Mouse (Mus musculus) heart, embryonic 16.5 days (tissue): ENCODE results near the gene Phlda1. TPM values are rescaled to one million over a fixed set of nuclear protein-coding genes. Genes with fewer than 3 reads are reported as not detected.

Experiments
- ATAC-seq: fragments of 200-750 bp; cut with Nextera tagmentation; replicated peaks from 2 replicates; pipeline ENCODE4 v1.8.0; 2017; ENCODE audit warnings: moderate number of reproducible peaks; ENCODE audit not compliant: insufficient read depth, low FRiP score; ENCODE audit errors: extremely low read depth
- H3K27ac ChIP-seq: fragments of 300-500 bp; sonication (generic); 2 replicates; pipeline ENCODE4 v1.5.1; 2014; ENCODE audit warnings: mild to moderate bottlenecking, low read length, control low read depth, moderate library complexity
- H3K27me3 ChIP-seq: fragments of 300-500 bp; sonication (generic); 2 replicates; pipeline ENCODE4 v1.6.1; 2014; ENCODE audit warnings: low read length, mixed read lengths; ENCODE audit not compliant: control insufficient read depth, insufficient read depth
- H3K36me3 ChIP-seq: fragments of 300-500 bp; sonication (generic); 2 replicates; pipeline ENCODE4 v1.6.1; 2014; ENCODE audit not compliant: control insufficient read depth, insufficient read depth
- H3K4me1 ChIP-seq: fragments of 300-500 bp; sonication (generic); 2 replicates; pipeline ENCODE4 v1.6.1; 2014; ENCODE audit warnings: low read length, mixed read lengths; ENCODE audit not compliant: control insufficient read depth, insufficient read depth
- H3K4me2 ChIP-seq: fragments of 300-500 bp; sonication (generic); 2 replicates; pipeline ENCODE4 v1.6.1; 2014; ENCODE audit warnings: low read depth, mild to moderate bottlenecking, control low read depth, low read length
- H3K4me3 ChIP-seq: fragments of 300-500 bp; sonication (generic); 2 replicates; pipeline ENCODE4 v1.5.1; 2014; ENCODE audit warnings: mild to moderate bottlenecking, control low read depth, low read length
- H3K9ac ChIP-seq: fragments of 300-500 bp; sonication (generic); 2 replicates; pipeline ENCODE4 v1.6.1; 2014; ENCODE audit warnings: low read length, control low read depth
- H3K9me3 ChIP-seq: fragments of 300-500 bp; sonication (generic); replicated peaks from 2 replicates; pipeline ENCODE4 v1.6.1; 2016; ENCODE audit warnings: low read length; ENCODE audit not compliant: control insufficient read depth
- WGBS: fragments of 180-500 bp; shearing (Covaris S2); extraction: QIAGEN DNeasy Blood & Tissue Kit; methylation state at CpG from one replicate; pipeline ENCODE4 v1.1.7; 2014; 5-methylcytosine and 5-hydroxymethylcytosine counted together
- polyA plus RNA-seq: library from polyadenylated mRNA; unstranded; fragments of >200 nt; fragmentation: Nextera tagmentation; extraction: Ambion mirVana; gene quantifications from 2 replicates; pipeline ENCODE4 v1.2.1, GENCODE M21; 2015

Gene Phlda1
- 27.4 and 27.6 TPM in 2 replicates for polyA plus RNA-seq

DNA sequence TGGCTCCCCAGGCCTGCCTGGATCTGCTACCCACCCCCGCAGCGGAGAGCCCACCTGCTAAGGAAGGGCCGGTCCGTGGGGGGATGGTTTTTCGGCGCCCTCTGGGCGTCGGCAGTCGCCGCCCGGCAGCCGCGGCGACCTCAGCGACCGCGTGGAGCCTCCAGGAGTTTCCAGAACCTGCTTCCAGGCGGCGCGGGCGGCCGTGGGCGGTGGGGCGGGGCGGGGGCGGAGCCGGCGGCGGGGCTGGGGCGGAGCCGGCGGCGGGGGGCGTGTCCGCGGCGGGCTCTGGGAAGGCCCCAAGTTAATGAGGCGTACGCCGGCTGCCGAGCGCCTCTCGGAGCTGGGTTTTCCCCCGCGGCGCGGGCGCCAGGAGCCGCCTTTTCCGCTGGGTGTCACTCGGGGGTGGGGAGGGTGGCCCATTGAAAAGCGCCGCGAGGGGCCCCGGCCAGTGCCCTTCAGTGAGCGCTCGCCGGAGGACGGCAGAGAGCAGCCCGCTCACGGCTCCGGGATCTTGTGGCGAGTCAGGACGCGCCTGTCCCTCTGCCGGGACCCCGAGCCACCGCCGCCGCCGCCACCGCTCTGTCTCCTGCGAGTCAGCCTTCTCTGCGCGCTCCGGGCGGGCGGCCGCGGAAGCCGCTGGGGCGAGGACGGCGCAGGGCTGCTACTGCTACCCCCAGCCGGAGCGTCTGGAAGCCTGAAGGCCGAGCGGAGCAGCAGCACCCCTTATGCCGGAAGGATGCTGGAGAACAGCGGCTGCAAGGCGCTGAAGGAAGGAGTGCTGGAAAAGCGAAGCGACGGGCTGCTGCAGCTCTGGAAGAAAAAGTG is at the start of gene Phlda1:
Gene Phlda1, plus strand, starts transcription at position 186 of the 825 bp plus-strand sequence.
- H3K36me3 ChIP-seq = 0 out of 2 replicates have a peak, but pooled peaks cover 2% of the 10 kb centered on the region
- no peaks in the 10 kb centered on the region for H3K9me3 ChIP-seq
- ATAC-seq = peak; percentile 94
- peak within 1 kb of the TSS; percentile 96 for H3K9ac ChIP-seq
- peak within 1 kb of the TSS; percentile 81 for H3K4me3 ChIP-seq
- H3K4me1 ChIP-seq = peaks cover 44% of the 10 kb centered on the region
- H3K4me2 ChIP-seq = peak within 1 kb of the TSS; percentile 97
- no peaks in the 10 kb centered on the region for H3K27me3 ChIP-seq
- peak within 1 kb of the TSS; percentile 98 for H3K27ac ChIP-seq
- under 1% methylated on average over 84 of the region's 94 CpGs for WGBS

DNA sequence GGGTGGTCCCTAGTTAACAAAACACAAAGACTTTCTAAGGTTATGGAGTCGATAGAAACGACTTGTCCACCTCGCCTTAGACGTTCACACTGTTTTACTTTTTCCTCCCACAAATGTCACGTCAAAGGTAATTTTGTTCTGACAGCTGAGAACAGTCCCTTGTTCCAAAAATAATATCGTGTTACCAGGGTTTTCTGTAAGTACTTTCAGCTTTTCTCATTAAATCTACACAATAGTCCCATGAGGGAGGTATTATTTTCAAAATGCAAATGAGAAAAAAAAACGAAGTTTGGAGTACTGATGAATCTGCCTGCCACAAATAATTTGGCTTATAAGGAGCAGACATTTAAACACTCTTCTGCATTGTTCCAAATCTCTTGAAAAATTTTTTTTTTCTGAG is 48.0 kb upstream of the Phlda1 start:
- 73% methylated on average over 7 of the region's 7 CpGs for WGBS
- H3K4me1 ChIP-seq = no peaks in the 10 kb centered on the region

DNA sequence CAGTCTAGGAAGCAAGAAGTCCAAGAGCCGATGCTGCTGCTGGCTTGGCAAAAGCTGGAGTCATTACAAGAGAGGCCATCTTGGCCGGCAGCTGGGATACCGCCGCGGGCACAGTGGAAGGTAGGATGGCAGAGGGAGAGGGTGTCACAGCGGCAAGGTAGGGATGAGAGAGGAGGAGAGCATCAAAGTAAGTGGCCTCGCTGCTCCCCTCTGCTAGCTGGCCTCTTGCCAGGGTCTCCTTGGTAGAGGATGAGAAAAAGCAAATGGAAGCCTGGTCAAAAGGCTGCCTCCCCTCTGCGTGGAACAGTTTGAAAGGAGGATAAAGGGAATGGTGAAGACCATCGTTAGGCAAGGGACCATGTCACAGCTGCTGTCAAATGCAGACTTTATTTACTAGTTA is 47.0 kb upstream of the Phlda1 start:
- Histone ChIP-seq H3K27me3 (no peaks in the 10 kb centered on the region), H3K27ac (no peak overlapping the region), H3K9ac (no peak overlapping the region), H3K36me3 (no peaks in the 10 kb centered on the region), H3K4me3 (no peak overlapping the region), H3K4me1 (no peaks in the 10 kb centered on the region), H3K4me2 (no peak overlapping the region), H3K9me3 (no peaks in the 10 kb centered on the region)
- ATAC-seq = no peak
- WGBS = 75% methylated on average over 9 of the region's 9 CpGs

More for the DNA sequence above, 48.0 kb upstream of the Phlda1 start:
- Histone ChIP-seq H3K4me3 (no peak overlapping the region), H3K36me3 (no peaks in the 10 kb centered on the region), H3K9me3 (no peaks in the 10 kb centered on the region), H3K27ac (no peak overlapping the region), H3K4me2 (no peak overlapping the region), H3K27me3 (no peaks in the 10 kb centered on the region), H3K9ac (no peak overlapping the region)
- no peak for ATAC-seq

DNA sequence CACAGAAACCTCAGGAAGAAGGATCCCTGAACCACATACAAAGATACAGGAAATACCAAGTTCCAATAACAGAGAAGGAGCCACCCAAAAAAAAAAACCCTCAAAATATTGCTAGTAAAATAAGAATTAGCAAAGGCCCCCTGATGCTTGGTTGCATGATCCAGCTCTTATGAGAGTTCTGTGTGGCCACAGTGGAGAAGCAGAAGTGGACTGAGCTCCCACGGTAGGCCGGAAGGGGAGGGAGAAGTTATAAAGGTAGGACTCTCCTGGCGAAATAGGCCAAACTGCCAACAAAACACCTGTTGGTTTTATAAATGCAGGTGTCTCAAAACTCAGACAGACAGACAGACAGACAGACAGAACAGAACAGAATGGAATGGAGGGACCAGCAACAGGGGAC is 46.2 kb upstream of the Phlda1 start:
- no peak overlapping the region for H3K4me2 ChIP-seq
- H3K27ac ChIP-seq = no peak overlapping the region
- 0 out of 2 replicates have a peak, but pooled peaks cover 4% of the 10 kb centered on the region for H3K9me3 ChIP-seq
- H3K4me3 ChIP-seq = no peak overlapping the region
- WGBS = 84% methylated on average over 3 of the region's 3 CpGs
- H3K27me3 ChIP-seq = no peaks in the 10 kb centered on the region
- H3K36me3 ChIP-seq = no peaks in the 10 kb centered on the region
- no peak overlapping the region for H3K9ac ChIP-seq
- ATAC-seq = no peak
- H3K4me1 ChIP-seq = no peaks in the 10 kb centered on the region

DNA sequence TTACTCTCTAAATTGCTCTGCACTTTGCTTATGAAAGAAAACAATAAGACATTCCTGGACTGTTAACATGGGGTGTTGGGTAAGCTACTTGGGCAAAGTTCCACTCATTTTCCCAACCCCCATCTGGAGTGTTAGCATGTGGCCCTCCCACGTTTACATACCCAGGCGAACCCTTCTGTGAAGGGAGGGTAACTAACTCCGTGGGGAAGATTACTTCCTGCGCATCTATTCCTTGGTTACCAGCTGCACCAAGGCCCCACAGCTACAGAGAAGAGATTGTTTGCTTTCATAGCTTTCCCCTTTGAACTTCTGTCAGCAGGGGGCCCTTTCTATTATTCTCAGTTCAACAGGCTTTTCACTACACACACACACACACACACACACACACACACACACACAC is 45.7 kb upstream of the Phlda1 start:
- no peak for ATAC-seq
- H3K4me2 ChIP-seq = no peak overlapping the region
- H3K27me3 ChIP-seq = no peaks in the 10 kb centered on the region
- H3K27ac ChIP-seq = no peak overlapping the region
- H3K9me3 ChIP-seq = 0 out of 2 replicates have a peak, but pooled peaks cover 4% of the 10 kb centered on the region
- no peaks in the 10 kb centered on the region for H3K36me3 ChIP-seq
- H3K9ac ChIP-seq = no peak overlapping the region
- no peaks in the 10 kb centered on the region for H3K4me1 ChIP-seq
- no peak overlapping the region for H3K4me3 ChIP-seq
- 43% methylated on average over 4 of the region's 4 CpGs for WGBS

DNA sequence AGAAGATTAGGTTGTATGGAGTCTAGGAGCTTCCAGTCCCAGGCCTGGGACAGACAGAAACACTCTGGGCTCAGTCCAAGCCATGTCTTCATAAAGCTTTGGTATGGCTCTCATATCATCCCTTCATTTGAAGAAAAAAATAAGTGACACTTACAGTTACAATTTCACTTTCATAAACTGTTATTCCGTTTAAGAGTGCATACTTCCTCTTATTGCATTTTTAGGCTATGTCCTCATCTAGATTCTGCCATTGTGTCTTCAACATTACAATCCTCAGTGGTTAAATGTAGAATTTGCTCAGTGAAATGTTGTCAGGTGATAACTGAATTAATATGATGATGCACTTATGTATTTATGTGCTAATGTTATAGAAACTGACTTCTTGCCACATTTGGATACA is 41.3 kb upstream of the Phlda1 start:
- WGBS = 65% methylated on average over 1 of the region's 1 CpGs
- no peak overlapping the region for H3K4me3 ChIP-seq
- no peaks in the 10 kb centered on the region for H3K27me3 ChIP-seq
- 0 out of 2 replicates have a peak, but pooled peaks cover 4% of the 10 kb centered on the region for H3K9me3 ChIP-seq
- ATAC-seq = no peak
- no peaks in the 10 kb centered on the region for H3K4me1 ChIP-seq
- H3K9ac ChIP-seq = no peak overlapping the region
- H3K4me2 ChIP-seq = no peak overlapping the region
- no peak overlapping the region for H3K27ac ChIP-seq
- no peaks in the 10 kb centered on the region for H3K36me3 ChIP-seq

DNA sequence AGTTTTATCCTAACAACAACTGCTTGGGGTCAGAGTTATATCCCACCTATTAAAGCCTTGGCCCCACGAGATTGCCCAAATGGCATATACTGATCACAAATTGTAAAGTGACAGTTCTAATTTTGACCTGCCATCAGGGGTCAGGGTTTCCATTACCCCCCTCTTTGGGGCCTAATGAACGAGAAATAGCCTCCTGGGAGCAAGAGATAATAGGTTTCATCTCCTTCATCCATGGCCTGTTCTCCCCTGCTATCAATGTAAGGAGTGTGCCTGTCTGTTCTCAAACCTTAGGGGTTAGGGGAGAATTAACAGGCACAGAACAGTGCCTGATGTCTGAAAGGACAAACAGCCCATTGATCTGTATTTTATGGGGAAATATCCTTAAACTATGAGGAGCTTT is 40.7 kb upstream of the Phlda1 start:
- Histone ChIP-seq H3K4me3 (no peak overlapping the region), H3K36me3 (no peaks in the 10 kb centered on the region), H3K9me3 (0 out of 2 replicates have a peak, but pooled peaks cover 4% of the 10 kb centered on the region), H3K9ac (no peak overlapping the region), H3K27ac (no peak overlapping the region), H3K4me2 (no peak overlapping the region), H3K27me3 (no peaks in the 10 kb centered on the region), H3K4me1 (no peaks in the 10 kb centered on the region)
- 53% methylated on average over 2 of the region's 2 CpGs for WGBS
- no peak for ATAC-seq

DNA sequence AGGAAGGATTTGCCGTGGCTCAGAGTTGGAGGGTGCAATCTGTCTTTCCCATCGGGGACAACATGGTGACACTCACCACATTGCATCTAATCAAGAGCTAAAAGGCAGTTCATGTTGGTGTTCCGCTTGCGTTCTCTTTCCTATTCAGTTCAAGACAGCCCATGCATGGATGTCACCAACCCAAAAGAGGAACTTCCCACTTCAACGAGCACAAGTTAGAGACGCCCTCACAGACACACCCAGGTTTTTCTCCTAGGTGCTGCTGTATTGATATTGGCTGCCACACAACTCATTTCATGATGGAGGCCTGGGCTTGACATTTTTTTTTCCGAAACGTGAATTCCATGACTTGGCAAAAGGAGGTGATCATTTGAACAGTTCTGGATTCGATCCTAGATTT is 34.9 kb upstream of the Phlda1 start:
- H3K4me1 ChIP-seq = peaks cover 13% of the 10 kb centered on the region
- no peak overlapping the region for H3K4me3 ChIP-seq
- 84% methylated on average over 9 of the region's 9 CpGs for WGBS
- H3K9ac ChIP-seq = no peak overlapping the region
- no peak for ATAC-seq
- no peak overlapping the region for H3K4me2 ChIP-seq
- no peaks in the 10 kb centered on the region for H3K36me3 ChIP-seq
- H3K9me3 ChIP-seq = no peaks in the 10 kb centered on the region
- H3K27me3 ChIP-seq = no peaks in the 10 kb centered on the region
- H3K27ac ChIP-seq = no peak overlapping the region

DNA sequence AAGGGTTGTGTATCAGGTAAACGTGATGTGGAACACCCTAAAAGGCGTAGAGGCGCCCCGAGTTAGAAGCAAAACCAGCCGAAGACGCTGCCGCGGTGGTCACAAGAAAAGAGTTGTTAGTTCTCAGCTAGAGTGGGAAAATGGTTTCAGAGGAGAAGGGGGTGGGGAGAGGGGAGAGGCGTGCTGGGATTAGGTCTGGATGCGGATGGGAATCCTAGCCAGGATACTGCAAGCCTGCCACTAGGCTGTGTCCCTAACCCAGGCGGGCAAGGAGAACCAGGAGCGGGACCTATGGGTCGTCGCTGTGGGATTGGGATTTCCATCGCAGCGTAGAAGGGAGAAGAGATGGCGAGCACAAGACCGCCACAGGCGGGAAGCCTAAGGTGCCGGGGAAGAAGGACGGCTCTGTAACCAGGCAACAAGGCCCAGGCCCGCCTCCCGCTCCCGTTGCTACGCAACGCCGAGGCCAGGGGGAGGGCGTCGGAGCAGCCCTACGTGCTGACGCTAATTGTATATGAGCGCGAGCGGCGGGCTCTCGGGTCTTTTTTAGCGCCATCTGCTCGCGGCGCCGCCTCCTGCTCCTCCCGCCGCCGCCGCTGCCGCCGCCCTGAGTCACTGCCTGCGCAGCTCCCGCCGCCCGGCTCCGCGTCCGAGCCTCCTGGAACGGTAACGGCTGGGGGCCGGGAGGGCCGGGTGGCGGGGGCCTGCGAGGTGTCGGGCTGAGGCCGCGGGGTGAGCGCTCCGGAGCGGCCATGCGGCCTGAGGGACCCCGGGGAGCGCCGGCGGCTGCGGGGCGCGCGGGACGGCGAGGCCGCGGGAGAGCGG is 33.2 kb upstream of the Phlda1 start, which contains the start of gene Nap1l1:
Gene Nap1l1, plus strand, starts transcription at position 538 of the 825 bp plus-strand sequence.
- ATAC-seq = peak; percentile 99
- peak within 1 kb of the TSS; percentile 88 for H3K4me2 ChIP-seq
- no peaks in the 10 kb centered on the region for H3K27me3 ChIP-seq
- 2% methylated on average over 78 of the region's 80 CpGs for WGBS
- H3K9ac ChIP-seq = peak within 1 kb of the TSS; percentile 95
- no peaks in the 10 kb centered on the region for H3K36me3 ChIP-seq
- H3K4me3 ChIP-seq = peak within 1 kb of the TSS; percentile 89
- H3K9me3 ChIP-seq = no peaks in the 10 kb centered on the region
- peaks cover 19% of the 10 kb centered on the region for H3K4me1 ChIP-seq
- peak within 1 kb of the TSS; percentile 88 for H3K27ac ChIP-seq
